Mouse (Mus musculus): ENCODE data around the gene Vamp1.

Vamp1 gene

GRCm38 (mm10) chr6:125291329-125291728 is 76.0 kb downstream of the Vamp1 start:
- no peak for DNase-seq

DNA sequence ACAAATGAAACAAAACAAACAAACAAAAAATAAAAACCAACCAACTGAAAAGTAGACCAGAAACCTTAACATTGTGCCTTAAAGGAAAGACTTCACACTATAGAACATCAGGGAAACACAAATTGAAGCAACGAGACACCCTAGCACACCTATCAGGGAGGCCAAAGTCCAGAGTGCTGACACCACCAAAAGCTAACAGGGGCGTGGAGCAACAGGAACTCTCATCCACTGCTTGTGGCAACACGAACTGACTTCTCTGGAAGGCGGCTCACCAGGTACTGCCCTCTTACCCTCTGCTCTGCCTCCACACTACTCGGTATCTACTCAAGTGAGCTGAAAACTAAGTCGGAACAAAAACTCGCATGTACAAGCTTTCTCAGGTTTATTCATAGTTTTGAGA is 76.9 kb downstream of the Vamp1 start:
- no peak for DNase-seq

DNA sequence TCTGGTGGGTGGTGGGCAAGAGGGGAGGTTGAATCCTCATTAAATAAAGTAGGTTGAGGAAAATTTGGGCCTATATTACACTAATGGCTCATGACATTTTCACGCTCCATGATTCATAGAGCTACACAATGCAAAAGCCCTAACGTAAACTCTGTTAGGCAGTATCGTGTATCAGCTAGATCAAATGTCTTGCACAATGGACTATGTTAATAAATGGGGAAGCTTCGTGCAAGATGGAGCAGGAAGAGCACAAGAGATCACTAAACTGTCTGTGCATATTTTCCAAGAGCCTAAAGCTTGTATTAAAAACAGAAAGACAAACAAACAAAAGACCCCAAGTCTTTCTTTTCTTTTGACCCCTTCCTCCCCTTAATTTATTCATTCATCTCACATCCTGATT is 78.7 kb downstream of the Vamp1 start:
- DNase-seq, result no peak

Data from thymus, adult 18-20 months (tissue).